Mouse (Mus musculus) left cerebral cortex, adult 2 months (tissue): ENCODE results near the gene Msh4. TPM values are rescaled to one million over a fixed set of nuclear protein-coding genes. Genes with fewer than 3 reads are reported as not detected.

Experiments used
- DNase-seq, 2 experiments: peaks; one replicate each; pipeline ENCODE4 v3.0.0; 2021 to 2022; ENCODE audit warnings: low spot score in 2 of 2, mixed read lengths in 1 of 2; ENCODE audit errors: extremely low spot score in 1 of 2
- H3K27ac ChIP-seq: fragments of 200-600 bp; 2 replicates; pipeline ENCODE4 v1.8.1; 2022
- H3K4me3 ChIP-seq: fragments of 200-600 bp; 2 replicates; pipeline ENCODE4 v1.8.1; 2022
- CTCF ChIP-seq: fragments of 200-600 bp; IDR thresholded peaks from 2 replicates; pipeline ENCODE4 v1.8.1; 2022; ENCODE audit warnings: antibody characterized with exemption, mild to moderate bottlenecking, moderate library complexity
- intact Hi-C: fragments of 180-260 bp; cut with DNase I; formaldehyde crosslinking; loops from one replicate; pipeline ENCODE4 v1.15.1; 2025
- total RNA-seq, 2 experiments: library from RNA; stranded (reverse); gene quantifications; 2 replicates each; pipeline ENCODE4 v1.2.3; 2021

The Msh4 gene
- total RNA-seq, 2 experiments from 2014 or later: 0.30 to 0.36 TPM

DNA sequence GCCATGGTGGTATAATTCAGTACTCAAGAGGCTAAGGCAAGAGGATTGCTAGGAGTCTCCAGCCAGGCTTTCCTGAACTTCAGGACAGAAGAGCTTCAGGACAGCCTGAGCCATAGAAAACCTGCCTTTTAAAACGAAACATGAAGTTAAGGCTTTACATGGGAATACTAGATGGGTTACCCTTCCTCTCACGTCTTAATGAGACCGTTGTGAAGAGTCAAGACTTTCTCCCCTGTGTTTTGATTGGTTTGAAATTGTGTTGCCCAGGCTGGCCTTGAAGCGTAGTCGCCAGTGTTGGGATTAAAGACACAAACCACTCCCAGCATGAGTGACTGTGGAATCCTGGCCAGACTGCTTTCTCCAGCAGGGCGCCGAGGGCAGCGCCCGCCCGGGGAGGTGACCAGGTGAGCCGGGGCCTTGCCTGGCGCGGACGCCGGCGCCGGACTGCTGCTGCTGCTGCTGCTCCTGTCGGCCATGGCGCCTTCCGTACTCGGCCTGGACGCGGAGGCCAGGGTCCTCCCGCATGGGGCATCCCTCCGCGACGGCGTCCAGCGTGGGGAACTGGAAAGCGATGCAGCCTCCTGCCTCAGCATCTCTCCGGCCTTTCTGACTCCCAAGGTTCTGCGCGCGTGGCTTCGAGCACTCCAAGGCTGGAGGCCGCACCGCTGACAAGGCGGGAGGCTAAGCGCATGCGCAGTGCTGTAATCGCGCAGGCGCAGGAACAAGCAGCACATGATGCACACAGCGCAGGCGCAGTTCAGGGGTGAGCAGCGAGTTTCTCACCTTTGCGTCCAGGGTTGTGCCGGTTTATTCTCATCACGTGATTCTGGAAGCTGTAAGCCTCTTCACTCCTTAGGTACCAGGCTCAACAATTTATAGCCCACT lies 445 bp downstream of the Msh4 start:
- Histone ChIP-seq H3K4me3 (no peak overlapping the region), H3K27ac (no peak overlapping the region)
- no peak for TF ChIP-seq CTCF
- no peak for DNase-seq
- intact Hi-C loops: no loop called here

DNA sequence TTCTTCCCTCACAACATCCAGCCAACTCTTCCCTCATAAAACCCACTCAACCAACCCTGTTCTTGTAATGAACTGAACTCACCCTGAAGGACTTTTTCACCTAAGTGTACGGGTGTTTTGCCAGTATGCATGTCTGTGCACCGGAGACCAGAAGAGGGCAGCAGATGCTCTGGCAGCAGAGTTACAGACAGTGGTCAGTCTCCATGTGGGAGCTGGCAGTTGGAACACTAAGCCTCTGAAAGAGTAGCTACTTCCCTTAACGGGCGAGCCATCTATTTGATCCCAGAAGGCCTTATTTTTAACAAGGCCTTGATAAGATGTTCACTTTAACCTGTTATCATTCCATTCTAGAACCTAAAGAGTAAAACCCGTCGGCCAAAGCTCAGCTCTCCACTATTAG lies 1.4 kb downstream of the Msh4 start:
- Histone ChIP-seq H3K27ac (no peak overlapping the region), H3K4me3 (no peak overlapping the region)
- TF ChIP-seq CTCF: peak; percentile 64
- intact Hi-C loops: no loop called here
- DNase-seq: peak in 1 of 2 experiments; percentile 42

DNA sequence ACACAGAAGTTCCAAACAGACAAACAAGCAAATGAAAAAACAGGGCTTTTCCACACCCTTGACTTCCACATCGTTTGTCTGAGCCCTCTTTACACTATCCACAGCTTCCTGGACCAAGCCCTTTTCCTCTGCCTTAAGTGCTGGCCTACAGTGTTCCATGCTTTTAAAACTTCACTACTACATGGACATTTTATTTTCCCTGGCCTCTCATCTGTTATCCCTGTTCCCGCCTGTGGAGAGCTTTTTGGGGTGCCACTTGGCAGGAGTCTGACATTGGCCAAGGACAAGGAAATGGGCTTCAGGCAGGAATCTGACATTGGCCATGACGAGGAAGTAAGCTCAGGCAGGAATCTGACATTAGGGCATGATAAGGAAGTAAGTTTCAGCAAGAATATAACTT lies 3.3 kb downstream of the Msh4 start:
- Histone ChIP-seq H3K4me3 (no peak overlapping the region), H3K27ac (no peak overlapping the region)
- no peak for DNase-seq
- no peak for TF ChIP-seq CTCF
- intact Hi-C loops: no loop called here

DNA sequence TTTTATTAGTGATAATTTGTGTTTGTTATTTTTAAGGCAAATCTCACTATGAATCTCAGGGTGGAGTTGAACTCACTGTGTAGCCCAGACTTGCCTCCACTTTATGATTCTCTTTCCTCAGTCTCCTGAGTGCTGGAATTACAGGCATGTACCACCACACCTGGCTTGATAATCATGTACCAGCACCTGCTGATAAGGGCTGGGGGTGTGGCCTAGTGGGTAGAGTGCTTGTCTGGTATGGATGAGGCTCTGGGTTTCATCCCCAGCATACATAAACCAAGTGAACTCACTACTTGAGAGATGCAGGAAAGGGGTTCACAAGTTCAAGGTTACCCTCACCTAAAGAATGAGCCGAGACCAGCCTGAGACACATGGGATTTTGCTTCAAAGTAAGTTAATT lies 4.0 kb downstream of the Msh4 start:
- Histone ChIP-seq H3K4me3 (no peak overlapping the region), H3K27ac (no peak overlapping the region)
- no peak for TF ChIP-seq CTCF
- intact Hi-C loops: no loop called here
- no peak for DNase-seq

DNA sequence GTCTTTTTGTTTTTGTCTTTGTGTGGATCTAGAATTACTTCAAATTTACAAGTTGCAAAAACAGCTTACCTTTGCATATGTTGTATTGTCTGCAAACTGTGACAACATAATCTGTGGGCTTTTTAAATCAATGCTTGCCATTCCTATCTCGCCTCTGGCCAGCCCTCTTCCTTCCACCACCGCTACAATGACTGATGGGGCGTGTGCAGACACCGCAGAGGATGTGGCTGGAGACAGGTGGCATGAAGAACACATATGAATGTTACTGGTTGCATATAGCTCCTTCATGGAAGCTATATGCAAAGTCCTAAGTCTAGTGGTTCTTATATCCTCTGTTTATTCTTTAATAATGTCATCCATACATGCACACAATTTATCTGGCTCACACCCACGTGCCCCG lies 8.7 kb downstream of the Msh4 start:
- Histone ChIP-seq H3K27ac (no peak overlapping the region), H3K4me3 (no peak overlapping the region)
- intact Hi-C loops: loop anchor here (5.0 kb wide), 1 partner anchor 1420 kb away; no protein-coding TSS in a partner anchor
- no peak for TF ChIP-seq CTCF
- DNase-seq: no peak

DNA sequence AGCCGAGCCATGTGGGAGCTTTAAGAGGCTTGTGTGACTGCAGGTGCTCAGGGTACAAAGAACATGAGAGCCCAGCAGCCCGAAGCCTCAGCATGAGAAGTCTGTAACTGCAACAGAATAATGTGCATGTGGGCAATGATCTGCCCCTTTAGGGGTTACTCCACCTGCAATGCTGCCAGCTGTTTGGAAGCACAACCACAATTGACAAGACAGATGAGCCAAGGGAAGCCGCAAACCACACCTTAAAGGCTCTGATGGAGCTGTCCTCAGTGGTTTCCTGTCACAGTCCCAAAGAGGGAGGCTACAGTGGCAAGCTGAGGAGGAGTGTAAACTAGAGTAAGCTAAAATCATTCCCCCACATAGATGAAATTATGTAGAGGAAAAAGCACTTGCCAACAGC lies 10.5 kb downstream of the Msh4 start:
- no peak for TF ChIP-seq CTCF

DNA sequence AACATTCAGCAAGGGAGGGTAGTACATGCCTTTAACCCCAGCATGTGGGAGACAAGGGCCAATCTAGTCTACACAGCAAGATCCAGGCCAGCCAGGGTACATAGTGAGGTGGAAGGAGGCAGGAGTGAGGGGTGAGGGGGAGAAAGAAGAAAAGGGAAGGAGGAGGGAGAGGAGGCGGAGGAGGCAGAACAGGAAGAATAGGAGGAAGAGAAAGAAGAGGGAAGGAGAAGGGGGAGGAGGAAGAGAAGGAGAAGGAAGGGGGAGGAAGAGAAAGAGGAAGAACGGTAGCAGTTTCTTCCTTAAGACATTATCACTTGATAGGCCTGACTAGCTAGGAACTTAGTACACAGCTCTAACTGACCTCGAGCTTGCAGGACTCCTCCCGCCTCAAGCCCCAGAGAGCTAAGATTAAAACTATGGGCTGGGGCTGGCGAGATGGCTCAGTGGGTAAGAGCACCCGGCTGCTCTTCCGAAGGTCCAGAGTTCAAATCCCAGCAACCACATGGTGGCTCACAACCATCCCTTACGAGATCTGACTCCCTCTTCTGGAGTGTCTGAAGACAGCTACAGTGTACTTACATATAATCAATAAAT lies 16.7 kb downstream of the Msh4 start:
- intact Hi-C loops: no loop called here
- TF ChIP-seq CTCF: no peak
- no peak overlapping the region for H3K27ac ChIP-seq
- DNase-seq: no peak
- no peak overlapping the region for H3K4me3 ChIP-seq

More for the DNA sequence above, 10.5 kb downstream of the Msh4 start:
- no peak for DNase-seq
- intact Hi-C loops: loop anchor here (5.0 kb wide), 1 partner anchor 1418 kb away; no protein-coding TSS in a partner anchor
- Histone ChIP-seq H3K4me3 (no peak overlapping the region), H3K27ac (no peak overlapping the region)

DNA sequence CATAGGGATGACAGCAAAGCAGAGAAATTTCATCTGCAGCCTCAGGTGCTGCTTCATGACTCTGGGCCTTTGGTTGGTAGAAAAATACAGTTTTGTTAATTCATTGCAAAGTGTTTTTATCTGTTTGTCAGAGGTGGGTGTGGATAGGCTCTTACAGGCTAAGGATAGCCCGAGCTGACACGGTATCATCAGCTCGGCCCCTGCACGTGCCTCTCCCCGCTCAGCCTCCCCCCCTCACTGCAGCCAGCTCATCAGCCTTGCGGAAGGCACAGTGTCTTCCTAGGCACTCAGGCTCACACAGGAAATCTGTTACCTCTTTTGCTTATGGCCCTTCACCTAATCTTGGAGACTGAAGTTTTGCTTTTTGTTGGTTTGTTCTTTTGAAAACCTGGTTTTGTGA lies 17.8 kb downstream of the Msh4 start:
- Histone ChIP-seq H3K27ac (no peak overlapping the region), H3K4me3 (no peak overlapping the region)
- intact Hi-C loops: no loop called here
- no peak for TF ChIP-seq CTCF
- DNase-seq: no peak

DNA sequence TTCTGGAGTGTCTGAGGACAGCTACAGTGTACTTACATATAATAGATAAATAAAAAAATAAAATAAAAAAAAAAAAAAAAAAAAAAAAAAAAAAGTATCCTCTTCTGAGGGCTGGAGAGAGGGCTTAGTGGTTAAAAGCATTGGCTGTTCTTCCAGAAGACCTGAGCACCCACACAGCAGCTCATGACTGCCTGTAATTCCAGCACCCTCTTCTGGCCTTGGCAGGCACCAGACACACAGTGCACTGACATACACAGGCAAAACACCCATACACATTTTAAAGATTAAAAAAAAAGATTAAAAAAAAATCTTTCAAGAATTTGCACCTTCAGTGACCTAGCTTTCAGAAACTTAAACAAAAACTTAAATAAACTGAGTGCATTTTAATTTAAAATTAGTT lies 19.6 kb downstream of the Msh4 start:
- no peak for DNase-seq
- no peak overlapping the region for H3K27ac ChIP-seq
- no peak overlapping the region for H3K4me3 ChIP-seq
- intact Hi-C loops: no loop called here
- TF ChIP-seq CTCF: no peak; the same call in 1 of the 2 replicates

DNA sequence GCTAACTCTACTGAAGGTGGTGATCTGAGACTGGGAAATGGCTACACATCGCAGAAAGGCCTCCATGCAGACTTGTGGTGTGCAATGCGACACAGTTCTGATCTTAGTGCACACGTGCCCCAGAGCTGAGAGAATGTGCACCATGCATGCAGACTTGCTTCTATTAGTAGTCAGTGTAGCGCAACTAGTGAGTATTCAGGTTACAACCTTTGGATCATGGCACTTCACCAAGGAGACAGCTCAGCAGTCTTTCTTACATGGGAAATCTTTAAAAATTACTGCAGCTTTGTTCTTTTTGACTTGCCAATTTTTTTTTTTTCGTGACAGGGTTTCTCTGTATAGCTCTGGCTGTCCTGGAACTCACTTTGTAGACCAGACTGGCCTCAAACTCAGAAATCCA lies 34.5 kb downstream of the Msh4 start:
- TF ChIP-seq CTCF: no peak
- DNase-seq: no peak
- intact Hi-C loops: no loop called here
- Histone ChIP-seq H3K4me3 (no peak overlapping the region), H3K27ac (no peak overlapping the region)

DNA sequence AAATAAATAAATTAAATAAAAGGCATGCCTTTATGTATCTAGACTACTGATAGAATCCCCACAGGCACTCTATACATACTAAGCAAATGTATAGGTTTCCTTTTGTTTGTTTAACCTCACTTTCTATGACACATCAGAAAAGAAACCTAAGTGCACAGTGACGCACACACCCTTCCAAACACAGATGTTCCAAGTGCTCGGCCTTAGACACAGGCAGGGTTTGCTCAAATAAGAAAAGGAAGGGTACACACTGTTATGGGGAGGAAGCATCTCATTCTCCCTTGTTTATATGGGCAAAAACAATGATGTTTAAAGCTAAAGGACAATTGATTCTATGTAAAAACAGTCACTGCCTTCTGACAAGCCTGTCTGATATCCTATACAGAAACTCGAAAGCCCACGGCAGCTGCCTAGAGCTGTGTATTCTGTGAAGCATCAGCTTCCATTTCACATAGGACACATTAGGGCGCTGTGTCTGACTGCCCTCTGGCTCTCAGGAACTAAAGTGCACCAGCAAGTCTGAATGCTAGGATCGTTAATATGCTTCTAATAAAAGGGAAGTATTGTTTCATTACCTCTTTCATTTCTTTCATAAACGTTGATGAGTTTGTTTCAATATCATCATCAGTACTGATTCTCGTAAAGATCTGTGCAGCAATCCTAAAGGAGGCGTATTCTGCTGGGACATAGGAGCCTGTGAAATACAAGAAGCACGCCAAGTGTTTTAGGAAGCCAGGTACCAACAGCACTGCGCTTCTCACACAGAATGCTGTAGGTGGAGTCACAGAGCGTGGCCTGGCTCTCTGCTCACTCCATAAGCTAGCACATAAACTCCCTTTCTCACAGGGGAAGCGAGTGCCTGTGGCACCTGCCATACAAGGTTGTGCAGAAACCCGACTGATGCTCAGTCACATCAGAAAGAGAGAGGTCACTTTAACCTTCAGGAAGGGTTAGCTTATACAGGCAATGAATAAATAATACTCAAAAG lies 38.5 kb downstream of the Msh4 start:
- DNase-seq: no peak
- intact Hi-C loops: no loop called here
- no peak; the same call in none of the 2 replicates for TF ChIP-seq CTCF
- Histone ChIP-seq H3K27ac (no peak overlapping the region), H3K4me3 (no peak overlapping the region)
